Comparison of ENCODE assay signal across 34 mouse cellular contexts in the genomic region with DNA sequence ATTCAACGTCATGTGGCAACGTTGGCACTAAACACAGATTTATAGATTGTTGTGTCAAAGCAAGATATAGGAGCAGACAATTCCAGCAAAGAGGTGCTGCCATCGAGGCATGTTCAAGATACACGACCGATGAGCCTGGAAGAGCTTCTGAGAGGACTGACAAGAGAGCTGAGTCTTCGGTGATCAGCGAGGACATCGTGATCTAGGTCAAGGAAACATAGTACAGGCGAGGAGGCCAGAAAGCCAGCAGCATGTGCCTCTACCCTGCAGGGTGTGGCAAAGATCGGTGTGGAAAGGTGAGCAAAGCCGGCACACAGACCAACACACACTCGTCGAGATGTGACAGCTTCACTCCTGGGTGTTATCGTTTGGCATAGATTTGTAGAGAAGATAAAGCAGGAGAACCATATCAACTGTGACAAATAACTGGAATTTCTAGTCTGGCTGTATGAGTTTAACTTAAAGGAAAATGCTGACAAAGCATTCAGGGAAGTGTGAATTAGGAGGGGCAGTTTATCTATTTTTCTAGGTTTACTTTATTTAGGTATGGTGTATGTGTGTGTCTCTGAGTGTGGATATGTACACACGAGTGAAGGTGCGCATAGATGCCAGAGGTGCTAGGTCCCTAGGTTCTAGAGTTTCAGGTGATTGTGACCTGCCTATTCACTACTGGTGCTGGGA. TPM values are rescaled to one million over a fixed set of nuclear protein-coding genes. Genes with fewer than 3 reads are reported as not detected.
DNase-seq lines count a peak whose midpoint lies in the region; ATAC-seq lines count a peak whose summit lies in the region.
"Had no signal": no experiment of that assay in that cellular context is flagged by ENCODE, and none has a peak within 500 bp of the region (broad histone marks: within the 10 kb centered on the region; RNA-seq: fewer than 3 reads in every experiment).

No protein-coding gene starts in this region.

- H3K9me3 ChIP-seq in megakaryocyte, embryonic 14.5 days, result peaks cover 4% of the 10 kb centered on the region
- H3K9me3 ChIP-seq in liver, embryonic 11.5 days (ENCODE audit: control insufficient read depth, low read length), result no peaks in the 10 kb centered on the region
- H3K9me3 ChIP-seq: embryonic facial prominence, embryonic 12.5 days; forebrain, embryonic 15.5 days; hindbrain, embryonic 10.5 days had no signal

- no peak for ATAC-seq in megakaryocyte, adult 5-6 weeks (ENCODE audit: poor library complexity, severe bottlenecking)
- no peak for ATAC-seq in liver, embryonic 11.5 days (replicated peaks; ENCODE audit: low FRiP score)
- ATAC-seq: forebrain, embryonic 15.5 days; hindbrain, embryonic 16.5 days; liver, postnatal 0 days; midbrain, embryonic 16.5 days had no signal

- peaks cover 20% of the 10 kb centered on the region for H3K4me1 ChIP-seq in megakaryocyte, embryonic 14.5 days
- H3K4me1 ChIP-seq in liver, embryonic 11.5 days (replicated peaks; ENCODE audit: control insufficient read depth, insufficient read depth, low read length), result peaks cover 12% of the 10 kb centered on the region

- peaks cover 20% of the 10 kb centered on the region for H3K27me3 ChIP-seq in megakaryocyte, embryonic 14.5 days (replicated peaks)
- no peaks in the 10 kb centered on the region for H3K27me3 ChIP-seq in liver, embryonic 11.5 days (replicated peaks; ENCODE audit: control insufficient read depth, insufficient read depth, low read length)
- H3K27me3 ChIP-seq: embryonic facial prominence, embryonic 12.5 days; forebrain, embryonic 15.5 days had no signal

- no peaks in the 10 kb centered on the region for H3K36me3 ChIP-seq in megakaryocyte, embryonic 14.5 days (replicated peaks; ENCODE audit: low read length)
- no peaks in the 10 kb centered on the region for H3K36me3 ChIP-seq in liver, embryonic 11.5 days (ENCODE audit: control insufficient read depth, insufficient read depth, low read length)
- H3K36me3 ChIP-seq: embryonic facial prominence, embryonic 12.5 days; forebrain, embryonic 15.5 days; hindbrain, embryonic 10.5 days had no signal

- H3K27ac ChIP-seq in liver, embryonic 11.5 days (ENCODE audit: low read depth, low read length), result no peak overlapping the region
- H3K27ac ChIP-seq: embryonic facial prominence, embryonic 12.5 days; forebrain, embryonic 10.5 days; forebrain, embryonic 15.5 days; gastrocnemius, adult 2 months; hindbrain, embryonic 10.5 days; kidney, postnatal 0 days had no signal

- H3K4me3 ChIP-seq in megakaryocyte, embryonic 14.5 days (replicated peaks), result peak overlapping the region; percentile 40
- H3K4me3 ChIP-seq in liver, embryonic 11.5 days (ENCODE audit: low read depth, low read length), result no peak overlapping the region
- H3K4me3 ChIP-seq: embryonic facial prominence, embryonic 12.5 days; forebrain, embryonic 10.5 days; forebrain, embryonic 15.5 days; gastrocnemius, adult 2 months; hindbrain, embryonic 10.5 days had no signal

- DNase-seq in adrenal gland, adult (ENCODE audit: inconsistent age in 2 of 2, low spot score in 1 of 2), result peak; percentile 82 to 84
- no peak for DNase-seq in adrenal gland, postnatal 4 days (ENCODE audit: low spot score in 2 of 2)
- DNase-seq in adrenal gland, postnatal 14 days, result peak; percentile 36
- DNase-seq in left cerebral cortex, adult 11 months (ENCODE audit: low spot score), result no peak
- no peak for DNase-seq in embryo, embryonic 10.5 days (ENCODE audit: low spot score)
- no peak for DNase-seq in liver, embryonic 11.5 days (ENCODE audit: low spot score)
- DNase-seq: cerebellum, adult 11 months; cerebellum, adult 9-10 months; cerebellum, postnatal 36 days; embryo, embryonic 11 days; gastrocnemius, adult 2 months; heart, postnatal 14 days; kidney, adult 8-10 months; kidney, postnatal 4 days; liver; liver, postnatal 0 days; lung, postnatal 4 days; right cerebral cortex, adult 18-20 months; spleen, adult 18-20 months; thymus, adult 18-20 months; thymus, postnatal 25 days had no signal

- no peak overlapping the region for H3K9ac ChIP-seq in liver, embryonic 11.5 days (ENCODE audit: low read depth, low read length)
- H3K9ac ChIP-seq: embryonic facial prominence, embryonic 12.5 days; forebrain, embryonic 15.5 days; liver, postnatal 0 days had no signal

- no peak overlapping the region for H3K4me2 ChIP-seq in liver, embryonic 11.5 days
- H3K4me2 ChIP-seq: embryonic facial prominence, embryonic 12.5 days; forebrain, embryonic 15.5 days had no signal

- WGBS in liver, embryonic 11.5 days, result 81% methylated on average over 16 of the region's 16 CpGs

RNA-seq across cellular contexts. Expression of a gene that starts 19.3 kb away (rescaled TPM):
- 1,000 to 10,000 TPM; 7,895 to 7,946 TPM for total RNA-seq in adrenal gland, postnatal 4 days (2021)
- 154 and 597 TPM in 2 replicates for polyA plus RNA-seq in megakaryocyte, embryonic 14.5 days (2012; ENCODE audit: insufficient read depth, low replicate concordance)
- 11,658 and 12,645 TPM in 2 replicates for total RNA-seq in megakaryocyte, adult 5-6 weeks (2015)
- 9,740 and 9,937 TPM in 2 replicates for total RNA-seq in megakaryocyte, adult 5-6 weeks (2017)
- total RNA-seq in adrenal gland, postnatal 14 days (2021), result 6,863 and 7,423 TPM in 2 replicates
- polyA plus RNA-seq in liver, embryonic 11.5 days (2014; fragmentation: Nextera tagmentation; extraction: Ambion mirVana), result 4,536 and 4,551 TPM in 2 replicates

RNA-seq across cellular contexts. Expression of a gene that starts 59.7 kb away (rescaled TPM):
- total RNA-seq in adrenal gland, postnatal 4 days (2021), result under 1 TPM; 0.34 to 0.79 TPM
- polyA plus RNA-seq in megakaryocyte, embryonic 14.5 days (2012; ENCODE audit: insufficient read depth, low replicate concordance), result 0.54 TPM in 1 of 2 replicates, not detected in the other
- not detected in 2 replicates for total RNA-seq in megakaryocyte, adult 5-6 weeks (2015)
- total RNA-seq in megakaryocyte, adult 5-6 weeks (2017), result not detected in 2 replicates
- 0.56 TPM in 1 of 2 replicates, not detected in the other for total RNA-seq in adrenal gland, postnatal 14 days (2021)
- 0.96 and 1.2 TPM in 2 replicates for polyA plus RNA-seq in liver, embryonic 11.5 days (2014; fragmentation: Nextera tagmentation; extraction: Ambion mirVana)
- total RNA-seq: gastrocnemius, adult 2 months; heart, adult 8-10 months; heart, postnatal 14 days; neutrophil, adult 5-6 weeks had no signal
- polyA plus RNA-seq: C2C12; intestine, embryonic 14.5 days had no signal

Comparison
In these comparisons a context has a peak if more than half of its experiments do, and no peak if none do; other contexts are left out.
1. DNase-seq: peak in adrenal gland, adult (2 of 2) and adrenal gland, postnatal 14 days (single experiment); none in adrenal gland, postnatal 4 days (0 of 2), left cerebral cortex, adult 11 months (single experiment), embryo, embryonic 10.5 days (single experiment) and liver, embryonic 11.5 days (single experiment).